Mouse (Mus musculus) kidney, adult 2 months (tissue): ENCODE results near the gene Tbcb.

Experiments
- CTCF ChIP-seq: fragments of 200-500 bp; conservative IDR thresholded peaks from 2 replicates; pipeline ENCODE4 v1.5.1; 2011; ENCODE audit warnings: low read depth, mild to moderate bottlenecking, control low read depth, low read length, moderate library complexity, mixed read lengths; ENCODE audit not compliant: insufficient read depth, insufficient read length
- POLR2A ChIP-seq: fragments of 200-500 bp; IDR thresholded peaks from one replicate; pipeline ENCODE4 v1.6.1; 2011; ENCODE audit warnings: low read depth, low read length, control low read depth

DNA sequence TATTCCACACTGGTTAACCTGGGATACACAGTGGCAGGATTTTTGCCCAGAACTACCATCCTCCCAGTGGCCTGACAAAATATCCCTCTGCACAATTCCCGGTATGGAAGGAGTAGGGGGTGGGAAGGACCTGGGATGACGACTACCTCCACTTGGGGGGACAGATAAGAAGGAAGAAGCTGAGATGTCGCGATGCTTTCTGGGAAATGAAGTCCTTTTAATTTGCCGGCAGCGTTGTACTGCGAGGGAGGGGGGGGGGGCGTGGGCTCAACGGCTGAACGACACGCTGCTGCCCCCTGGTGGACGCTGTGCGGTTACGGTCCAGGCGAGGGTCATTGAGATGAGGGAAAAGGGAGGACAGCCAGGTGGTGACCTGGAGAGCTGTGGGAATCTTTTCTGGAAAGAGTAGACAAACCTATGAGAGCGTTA is 15.3 kb downstream of the Tbcb start:
- no peak for TF ChIP-seq POLR2A
- TF ChIP-seq CTCF: peak; percentile 88
